Mouse (Mus musculus): Measurements from ENCODE around the gene Mdfic.

GRCm38 (mm10) chr6:15719919-15720318 is 542 bp upstream of the Mdfic start:
- TF ChIP-seq CTCF (IDR thresholded peaks at IDR 0.05; ENCODE audit: insufficient read depth, low read length) (no peak), POLR2A (IDR thresholded peaks at IDR 0.05; ENCODE audit: borderline replicate concordance, extremely low read depth, low read depth, low read length) (no peak)

Measured in lung, adult 2 months (tissue).